Mouse (Mus musculus) spleen, adult 2 months (tissue): ENCODE measurements around the gene Nfia.

Source experiments
- CTCF ChIP-seq: fragments of 200-500 bp; IDR thresholded peaks from 2 replicates; pipeline ENCODE4 v1.5.1; 2011; ENCODE audit warnings: mild to moderate bottlenecking, inconsistent platforms; ENCODE audit not compliant: insufficient read depth, insufficient read length, insufficient replicate concordance; ENCODE audit errors: extremely low read depth
- POLR2A ChIP-seq: fragments of 200-500 bp; IDR thresholded peaks from 2 replicates; pipeline ENCODE4 v1.6.1; 2011; ENCODE audit warnings: low read depth, low read length, inconsistent platforms

DNA sequence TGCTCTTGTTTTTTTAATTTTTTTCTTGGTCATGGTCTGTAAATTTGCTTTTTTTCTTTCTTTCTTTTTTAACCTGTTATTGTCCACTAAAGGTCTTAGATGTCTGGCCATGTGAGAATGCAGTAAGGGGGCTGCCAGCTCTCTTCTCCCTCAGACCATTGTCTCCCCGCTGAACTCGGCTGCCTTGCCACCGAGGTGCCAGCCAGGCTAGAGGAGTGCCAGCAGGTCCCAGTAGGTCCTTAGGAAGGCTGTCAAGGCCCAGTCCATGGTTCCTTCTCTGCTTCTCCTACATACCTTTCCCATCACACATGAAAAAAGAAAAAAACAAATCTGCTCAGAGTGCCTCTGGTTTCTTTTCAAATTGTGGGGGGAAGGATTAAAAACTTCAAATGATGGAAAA, 345.6 kb downstream of the Nfia start:
- TF ChIP-seq CTCF (no peak), POLR2A (no peak)
